Mouse (Mus musculus) large intestine, adult 2 months (tissue): ENCODE measurements at regions not wholly inside any gene's neighbourhood (a gene's known extent, or its start where the extent isn't known, plus 50 kb on each side); places are given as distances from the start of the nearest gene placed in this dataset.

Source experiments
- DNase-seq: peaks from one replicate; pipeline ENCODE4 v3.0.0-alpha.2; 2012; ENCODE audit warnings: low read depth, low spot score
- WGBS: fragments of 180-500 bp; shearing (Covaris S2); methylation state at CpG from one replicate; pipeline ENCODE4 v1.1.7; 2018; 5-methylcytosine and 5-hydroxymethylcytosine counted together

- DNase-seq: no peak
- WGBS: 88% methylated on average over 8 of the region's 8 CpGs
Observed at GRCm38 (mm10) chr6:140133734-140134133, 92.5 kb upstream of the Plcz1 start.

DNA sequence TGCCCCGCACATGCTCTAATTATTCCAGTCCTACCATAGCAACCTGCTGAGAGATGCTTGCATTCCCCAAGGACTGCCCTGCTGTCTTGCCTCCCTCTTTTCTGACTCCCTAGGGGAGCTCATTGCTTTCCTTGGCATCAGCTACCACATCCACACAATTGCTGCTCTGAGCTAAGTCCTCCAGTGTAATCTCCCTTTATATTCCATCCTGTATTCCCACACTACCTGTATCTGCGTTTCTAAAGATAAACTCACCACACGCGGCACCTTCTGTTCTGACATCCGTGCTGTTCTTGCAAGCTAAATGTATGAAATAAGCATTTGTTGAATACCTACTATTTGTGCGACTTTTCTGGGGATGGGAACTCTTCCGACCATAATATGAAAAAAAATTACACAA is 85.4 kb upstream of the Plcz1 start:
- WGBS: 97% methylated on average over 7 of the region's 7 CpGs
- DNase-seq: no peak

DNA sequence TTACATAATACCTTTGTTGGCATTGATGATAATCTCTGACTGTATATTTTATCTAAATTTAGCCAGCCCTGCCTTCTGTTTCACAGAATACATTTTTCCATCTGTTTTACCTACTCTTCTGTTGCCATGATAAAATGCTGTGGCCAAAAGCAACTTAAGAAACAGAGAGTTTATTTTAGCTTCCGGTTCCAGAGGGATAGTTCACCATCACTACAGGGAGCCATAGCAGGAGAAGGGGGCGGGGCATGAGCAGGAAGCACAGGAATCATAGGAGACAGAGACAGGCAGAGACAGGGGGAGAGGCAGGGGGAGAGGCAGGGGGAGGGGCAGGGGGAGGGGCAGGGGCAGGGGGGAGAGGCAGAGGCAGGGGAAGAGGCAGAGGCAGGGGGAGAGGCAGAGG is 72.8 kb upstream of the Plcz1 start:
- DNase-seq: no peak
- 71% methylated on average over 2 of the region's 2 CpGs for WGBS

DNA sequence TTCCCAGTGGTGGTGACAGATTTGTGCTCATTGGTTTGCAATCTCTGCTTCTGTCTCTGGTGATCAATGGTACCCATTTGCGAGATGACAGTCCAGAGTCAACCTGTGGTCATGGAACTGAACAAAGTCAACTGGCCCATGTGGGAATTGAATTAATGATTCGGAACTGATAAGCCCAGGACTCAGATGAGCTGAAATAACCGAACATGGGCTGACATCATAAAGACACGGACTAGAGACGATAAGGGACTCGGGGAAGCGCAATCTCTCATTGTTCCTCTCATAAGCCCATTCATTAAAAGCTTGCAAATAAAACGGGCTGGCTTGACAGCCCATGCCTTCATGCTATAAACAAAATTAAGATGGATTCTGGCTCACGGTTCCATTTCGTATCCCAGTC is 70.8 kb upstream of the Plcz1 start:
- 82% methylated on average over 10 of the region's 10 CpGs for WGBS
- no peak for DNase-seq

GRCm38 (mm10) chr6:140108083-140108482 is 66.8 kb upstream of the Plcz1 start:
- WGBS: 20% methylated on average over 8 of the region's 8 CpGs
- DNase-seq: peak; percentile 77

- 17% methylated on average over 16 of the region's 16 CpGs for WGBS
- no peak for DNase-seq
Observed at GRCm38 (mm10) chr6:140107628-140108027, 66.4 kb upstream of the Plcz1 start.

- 75% methylated on average over 5 of the region's 5 CpGs for WGBS
- no peak for DNase-seq
Observed at GRCm38 (mm10) chr6:140106141-140106540, 64.9 kb upstream of the Plcz1 start.

DNA sequence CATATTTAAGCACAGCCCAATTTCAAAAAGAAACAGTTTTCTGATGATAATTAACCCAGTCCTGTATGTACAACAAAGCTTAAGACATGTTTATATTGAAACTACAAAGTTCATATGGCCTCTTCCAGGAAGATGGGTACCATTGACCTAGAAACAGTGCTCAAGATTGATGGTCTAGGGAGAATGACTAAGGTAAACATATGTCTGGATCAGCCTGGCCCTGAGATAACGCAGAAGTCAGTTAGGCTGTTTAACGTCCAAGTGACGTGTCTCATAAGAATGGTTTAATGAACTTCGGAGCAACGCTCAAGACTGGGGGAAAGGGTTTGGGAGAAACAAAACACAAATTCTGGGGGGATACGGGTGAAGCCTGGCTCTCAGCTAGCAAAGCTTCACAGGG is 60.8 kb upstream of the Plcz1 start:
- 47% methylated on average over 6 of the region's 6 CpGs for WGBS
- DNase-seq: no peak

DNA sequence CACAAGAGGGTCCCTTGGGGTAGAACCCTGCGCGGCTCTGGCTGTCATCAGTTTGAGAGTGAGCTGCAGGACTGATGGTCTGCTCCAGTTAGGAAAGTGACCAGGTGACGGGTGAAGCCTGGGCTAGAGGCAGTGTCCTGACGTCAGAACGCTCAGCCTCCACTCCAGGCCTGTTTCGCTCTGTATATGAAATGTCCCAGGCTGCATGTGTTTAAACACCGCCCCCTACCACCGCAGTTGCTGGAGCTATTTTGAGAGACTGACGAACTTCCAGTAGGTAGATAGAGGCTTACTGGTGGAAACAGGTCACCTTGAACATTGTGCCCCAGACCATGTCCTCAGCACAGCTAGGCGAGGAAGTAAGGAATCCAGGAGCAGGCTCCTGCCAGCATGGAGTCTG is 54.2 kb upstream of the Plcz1 start:
- DNase-seq: no peak
- WGBS: 87% methylated on average over 10 of the region's 10 CpGs
